Mouse (Mus musculus): ENCODE measurements around the gene Itpkb. TPM values are rescaled to one million over a fixed set of nuclear protein-coding genes. Genes with fewer than 3 reads are reported as not detected.

Itpkb gene
- polyA plus RNA-seq, 1 experiment from 2014 or later = 7.2 TPM

Other genes with a start within 250 kb of the Itpkb start
- 2.0 and 2.3 TPM in 2 replicates for gene Coq8a, start 130.9 kb upstream of the Itpkb start, polyA plus RNA-seq (2014; fragmentation: Nextera tagmentation; extraction: Ambion mirVana)
- 7.4 and 8.3 TPM in 2 replicates for gene Psen2, start 67.0 kb upstream of the Itpkb start, polyA plus RNA-seq (2014; fragmentation: Nextera tagmentation; extraction: Ambion mirVana)
- 0.41 and 0.93 TPM in 2 replicates for gene Stum, start 153.0 kb downstream of the Itpkb start, polyA plus RNA-seq (2014; fragmentation: Nextera tagmentation; extraction: Ambion mirVana)
- gene Parp1, start 238.4 kb downstream of the Itpkb start, polyA plus RNA-seq (2014; fragmentation: Nextera tagmentation; extraction: Ambion mirVana) = 192 and 213 TPM in 2 replicates